Mouse (Mus musculus) heart, embryonic 14.5 days (tissue): ENCODE results near the gene Emc3. TPM values are rescaled to one million over a fixed set of nuclear protein-coding genes. Genes with fewer than 3 reads are reported as not detected.

Source experiments
- ATAC-seq: fragments of 200-750 bp; cut with Nextera tagmentation; 2 replicates; pipeline ENCODE4 v1.8.0; 2017; ENCODE audit warnings: low read depth, moderate TSS enrichment; ENCODE audit not compliant: insufficient number of reproducible peaks, insufficient read depth, low FRiP score
- H3K27ac ChIP-seq, 2 experiments: fragments of 200-500 bp in 1 of 2; fragments of 300-500 bp in 1 of 2; sonication (generic) in 1 of 2; replicated peaks in 1 of 2; 2 replicates each; pipeline ENCODE4 v1.5.1; 2012 to 2014; ENCODE audit warnings: low read depth in 2 of 2, low read length in 2 of 2, control low read depth in 1 of 2, mild to moderate bottlenecking in 1 of 2, mixed read lengths in 1 of 2; ENCODE audit not compliant: control insufficient read depth in 1 of 2, insufficient read depth in 1 of 2
- H3K27me3 ChIP-seq: fragments of 300-500 bp; sonication (generic); 2 replicates; pipeline ENCODE4 v1.6.1; 2014; ENCODE audit warnings: mild to moderate bottlenecking, low read length, control low read depth; ENCODE audit not compliant: control insufficient read depth, insufficient read depth
- H3K36me3 ChIP-seq: fragments of 300-500 bp; sonication (generic); 2 replicates; pipeline ENCODE4 v1.6.1; 2014; ENCODE audit warnings: mild to moderate bottlenecking, control low read depth, low read length, mixed read lengths; ENCODE audit not compliant: control insufficient read depth, insufficient read depth
- H3K4me1 ChIP-seq, 2 experiments: fragments of 200-500 bp in 1 of 2; fragments of 300-500 bp in 1 of 2; sonication (generic) in 1 of 2; 2 replicates each; pipeline ENCODE4 v1.6.1; 2012 to 2014; ENCODE audit warnings: low read length in 2 of 2, control low read depth in 1 of 2, mixed read lengths in 1 of 2; ENCODE audit not compliant: control insufficient read depth in 2 of 2, insufficient read depth in 2 of 2
- H3K4me2 ChIP-seq: fragments of 300-500 bp; sonication (generic); 2 replicates; pipeline ENCODE4 v1.6.1; 2014; ENCODE audit warnings: mild to moderate bottlenecking, low read length
- H3K4me3 ChIP-seq, 2 experiments: fragments of 200-500 bp in 1 of 2; fragments of 300-500 bp in 1 of 2; sonication (generic) in 1 of 2; 2 replicates each; pipeline ENCODE4 v1.5.1; 2012 to 2014; ENCODE audit warnings: low read length in 2 of 2, mild to moderate bottlenecking in 2 of 2, control low read depth in 1 of 2, low read depth in 1 of 2, moderate library complexity in 1 of 2; ENCODE audit not compliant: control insufficient read depth in 1 of 2, insufficient read depth in 1 of 2
- H3K9ac ChIP-seq: fragments of 300-500 bp; sonication (generic); 2 replicates; pipeline ENCODE4 v1.6.1; 2014; ENCODE audit warnings: mild to moderate bottlenecking, low read length
- H3K9me3 ChIP-seq: fragments of 300-500 bp; sonication (generic); 2 replicates; pipeline ENCODE4 v1.6.1; 2016; ENCODE audit warnings: low read length, control low read depth; ENCODE audit not compliant: control insufficient read depth
- WGBS: fragments of 180-500 bp; shearing (Covaris S2); extraction: QIAGEN DNeasy Blood & Tissue Kit; methylation state at CpG from one replicate; pipeline ENCODE4 v1.1.7; 2014; 5-methylcytosine and 5-hydroxymethylcytosine counted together
- polyA plus RNA-seq: library from polyadenylated mRNA; unstranded; fragments of >200 nt; fragmentation: Nextera tagmentation; extraction: Ambion mirVana; gene quantifications from 2 replicates; pipeline ENCODE4 v1.2.1, GENCODE M21; 2014

Gene Emc3
- polyA plus RNA-seq, 1 experiment from 2014 or later: 89.2 TPM

GRCm38 (mm10) chr6:113534886-113535285 is 3.4 kb upstream of the Emc3 start:
- H3K4me3 ChIP-seq: no peak overlapping the region
- H3K4me1 ChIP-seq: peaks cover 0 to 12% of the 10 kb centered on the region in 2 experiments; a peak in 2 of 4 replicates
- ATAC-seq: no peak
- no peak overlapping the region for H3K9ac ChIP-seq
- H3K27ac ChIP-seq: no peak overlapping the region
- WGBS: 86% methylated on average over 7 of the region's 7 CpGs
- H3K9me3 ChIP-seq: no peaks in the 10 kb centered on the region
- H3K36me3 ChIP-seq: peaks cover 39% of the 10 kb centered on the region
- H3K27me3 ChIP-seq: no peaks in the 10 kb centered on the region
- H3K4me2 ChIP-seq: no peak overlapping the region

GRCm38 (mm10) chr6:113531840-113532404 is 470 bp upstream of the Emc3 start:
- H3K4me3 ChIP-seq: peak overlapping the region; percentile 68 to 84
- no peaks in the 10 kb centered on the region for H3K27me3 ChIP-seq
- WGBS: 9% methylated on average over 7 of the region's 7 CpGs
- peaks cover 30% of the 10 kb centered on the region for H3K36me3 ChIP-seq
- H3K9me3 ChIP-seq: no peaks in the 10 kb centered on the region
- H3K4me2 ChIP-seq: peak overlapping the region; percentile 80
- peak overlapping the region in 1 of 2 experiments; percentile 71; a peak in 1 of 4 replicates for H3K27ac ChIP-seq
- peak overlapping the region; percentile 88 for H3K9ac ChIP-seq
- no peak for ATAC-seq
- H3K4me1 ChIP-seq: peaks cover 0 to 12% of the 10 kb centered on the region in 2 experiments; a peak in 2 of 4 replicates

GRCm38 (mm10) chr6:113523420-113523819 is 8.0 kb downstream of the Emc3 start:
- no peaks in the 10 kb centered on the region for H3K27me3 ChIP-seq
- 79% methylated on average over 8 of the region's 8 CpGs for WGBS
- peaks cover 75% of the 10 kb centered on the region for H3K36me3 ChIP-seq
- no peak for ATAC-seq
- H3K4me1 ChIP-seq: no peaks in the 10 kb centered on the region
- H3K9ac ChIP-seq: no peak overlapping the region
- no peak overlapping the region for H3K27ac ChIP-seq
- H3K4me3 ChIP-seq: no peak overlapping the region
- H3K9me3 ChIP-seq: no peaks in the 10 kb centered on the region
- no peak overlapping the region for H3K4me2 ChIP-seq

GRCm38 (mm10) chr6:113522310-113522709 is 9.1 kb downstream of the Emc3 start:
- no peaks in the 10 kb centered on the region for H3K4me1 ChIP-seq
- 83% methylated on average over 1 of the region's 1 CpGs for WGBS
- no peak overlapping the region for H3K4me3 ChIP-seq
- no peak overlapping the region for H3K4me2 ChIP-seq
- H3K27ac ChIP-seq: no peak overlapping the region
- no peaks in the 10 kb centered on the region for H3K27me3 ChIP-seq
- H3K9ac ChIP-seq: no peak overlapping the region
- no peaks in the 10 kb centered on the region for H3K9me3 ChIP-seq
- peaks cover 78% of the 10 kb centered on the region for H3K36me3 ChIP-seq
- no peak for ATAC-seq

- 0 out of 2 replicates have a peak, but pooled peaks have one; percentile 35 for ATAC-seq
- H3K9ac ChIP-seq: no peak overlapping the region
- WGBS: 90% methylated on average over 8 of the region's 8 CpGs
- H3K36me3 ChIP-seq: peaks cover 95% of the 10 kb centered on the region
- no peaks in the 10 kb centered on the region for H3K4me1 ChIP-seq
- H3K27me3 ChIP-seq: no peaks in the 10 kb centered on the region
- H3K9me3 ChIP-seq: no peaks in the 10 kb centered on the region
- H3K27ac ChIP-seq: no peak overlapping the region
- H3K4me3 ChIP-seq: no peak overlapping the region
- no peak overlapping the region for H3K4me2 ChIP-seq
These were observed 13.9 kb downstream of the Emc3 start for GRCm38 (mm10) chr6:113517434-113518080.

GRCm38 (mm10) chr6:113514600-113514999 is 16.9 kb downstream of the Emc3 start:
- Histone ChIP-seq H3K4me3 (no peak overlapping the region), H3K27ac (no peak overlapping the region), H3K9ac (no peak overlapping the region), H3K9me3 (no peaks in the 10 kb centered on the region), H3K4me1 (no peaks in the 10 kb centered on the region), H3K27me3 (no peaks in the 10 kb centered on the region), H3K36me3 (peaks cover 66% of the 10 kb centered on the region), H3K4me2 (no peak overlapping the region)
- WGBS: 96% methylated on average over 3 of the region's 3 CpGs
- no peak for ATAC-seq

- Histone ChIP-seq H3K4me2 (no peak overlapping the region), H3K4me3 (no peak overlapping the region), H3K4me1 (no peaks in the 10 kb centered on the region; a peak in 1 of 4 replicates), H3K27ac (no peak overlapping the region), H3K36me3 (peaks cover 60% of the 10 kb centered on the region), H3K9me3 (no peaks in the 10 kb centered on the region), H3K27me3 (no peaks in the 10 kb centered on the region), H3K9ac (no peak overlapping the region)
- no peak for ATAC-seq
- WGBS: 95% methylated on average over 6 of the region's 6 CpGs
These were observed 17.5 kb downstream of the Emc3 start for GRCm38 (mm10) chr6:113513944-113514343.

GRCm38 (mm10) chr6:113508947-113509280 is 22.5 kb downstream of the Emc3 start:
- Histone ChIP-seq H3K36me3 (peaks cover 9% of the 10 kb centered on the region), H3K4me3 (no peak overlapping the region), H3K27ac (no peak overlapping the region), H3K27me3 (no peaks in the 10 kb centered on the region), H3K9ac (no peak overlapping the region), H3K4me2 (no peak overlapping the region), H3K4me1 (peaks cover 0 to 6% of the 10 kb centered on the region in 2 experiments; a peak in 2 of 4 replicates), H3K9me3 (no peaks in the 10 kb centered on the region)
- 41% methylated on average over 5 of the region's 5 CpGs for WGBS
- ATAC-seq: no peak
